Mouse (Mus musculus) stomach, postnatal 0 days (tissue): ENCODE measurements around the gene Cd84.

ENCODE experiments used
- CTCF ChIP-seq: IDR thresholded peaks from 2 replicates; pipeline ENCODE4 v1.5.1; 2016; ENCODE audit warnings: antibody characterized with exemption, low read depth, mild to moderate bottlenecking, moderate library complexity
- EP300 ChIP-seq: optimal IDR thresholded peaks from 2 replicates; pipeline ENCODE3; 2016; ENCODE audit warnings: antibody characterized with exemption

GRCm38 (mm10) chr1:171791491-171791890, 48.0 kb upstream of the Cd84 start:
- TF ChIP-seq CTCF (no peak), EP300 (no peak)
